Mouse (Mus musculus) CD4-positive, CD25-positive, alpha-beta regulatory T cell, adult 4 months (primary cell): ENCODE data around the gene Vgll3. TPM values are rescaled to one million over a fixed set of nuclear protein-coding genes. Genes with fewer than 3 reads are reported as not detected.

Source experiments
- ATAC-seq: one replicate; pipeline ENCODE4 v1.8.0; 2017
- polyA plus RNA-seq, 2 experiments: library from polyadenylated mRNA; unstranded; fragments of 100-300 nt; shearing (Covaris generic); gene quantifications; one replicate each; pipeline ENCODE4 v1.2.1; 2017

The Vgll3 gene
- not detected for polyA plus RNA-seq

- no peak for ATAC-seq
Measured at GRCm38 (mm10) chr16:65814918-65815881, at the start of gene Vgll3. Gene Vgll3 (plus strand): TSS chr16:65815257.

- ATAC-seq, result no peak
Measured at GRCm38 (mm10) chr16:65765976-65766375, 49.1 kb upstream of the Vgll3 start.

- no peak for ATAC-seq
Measured at GRCm38 (mm10) chr16:65785959-65786358, 29.1 kb upstream of the Vgll3 start.

DNA sequence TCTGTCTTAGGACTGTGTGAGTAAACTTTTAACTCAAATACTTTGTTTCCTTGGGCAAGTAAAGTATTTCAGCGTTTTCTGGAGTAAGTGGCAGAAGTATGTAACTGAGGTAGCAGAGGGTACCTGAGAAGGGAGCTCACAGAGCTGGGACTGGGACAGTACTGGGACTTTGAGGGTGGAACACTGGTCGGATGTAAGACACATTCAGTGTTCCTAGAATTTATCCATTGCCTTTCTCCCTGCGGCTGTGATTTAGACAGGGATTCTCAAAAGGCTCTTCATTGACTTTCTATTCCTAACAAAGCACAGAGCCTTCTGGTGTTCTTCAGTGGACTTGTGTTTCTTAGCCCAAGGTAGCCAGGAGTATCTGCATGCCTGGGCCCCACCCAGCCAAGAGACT lies 1.0 kb downstream of the Vgll3 start:
- ATAC-seq, result no peak

DNA sequence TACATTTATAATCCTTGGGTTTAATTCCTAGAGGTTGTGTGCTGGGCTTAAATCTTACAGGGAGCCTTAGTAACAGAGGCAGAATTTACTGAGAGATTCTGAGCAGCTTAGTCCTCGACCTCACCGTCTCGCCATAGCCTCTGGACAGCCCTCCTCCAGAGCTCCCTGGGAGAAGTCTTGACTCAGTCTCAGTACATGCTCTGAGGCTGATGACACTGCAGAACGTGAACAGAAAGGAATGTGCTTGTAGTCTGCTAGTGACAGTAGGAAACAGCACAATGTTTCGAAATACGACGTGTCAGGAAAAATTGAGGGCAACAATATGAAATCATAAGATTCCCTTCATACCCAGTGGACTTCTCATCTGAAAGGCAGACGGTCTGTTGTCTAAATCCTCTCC lies 3.7 kb downstream of the Vgll3 start:
- ATAC-seq, result no peak

DNA sequence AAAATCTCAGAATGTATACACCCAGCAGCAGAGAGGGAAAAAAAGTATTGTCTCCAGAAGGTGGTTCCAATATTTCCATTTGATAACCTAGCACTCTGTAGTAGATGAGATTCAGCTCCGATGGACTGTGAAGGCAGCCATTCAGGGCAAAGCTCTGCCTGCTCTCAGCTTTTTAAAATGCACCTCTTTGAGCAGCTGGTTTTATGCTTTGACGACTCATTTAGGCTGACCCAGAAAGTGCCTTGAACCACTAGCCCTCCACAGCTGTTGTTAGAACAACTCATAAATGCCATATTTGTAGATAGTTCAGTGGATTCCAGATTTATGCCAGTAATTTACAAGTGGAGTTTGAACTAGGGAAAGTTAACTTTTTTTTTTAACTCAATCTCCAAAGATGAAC lies 5.7 kb downstream of the Vgll3 start:
- no peak for ATAC-seq

GRCm38 (mm10) chr16:65823721-65824120 lies 8.7 kb downstream of the Vgll3 start:
- ATAC-seq, result no peak

DNA sequence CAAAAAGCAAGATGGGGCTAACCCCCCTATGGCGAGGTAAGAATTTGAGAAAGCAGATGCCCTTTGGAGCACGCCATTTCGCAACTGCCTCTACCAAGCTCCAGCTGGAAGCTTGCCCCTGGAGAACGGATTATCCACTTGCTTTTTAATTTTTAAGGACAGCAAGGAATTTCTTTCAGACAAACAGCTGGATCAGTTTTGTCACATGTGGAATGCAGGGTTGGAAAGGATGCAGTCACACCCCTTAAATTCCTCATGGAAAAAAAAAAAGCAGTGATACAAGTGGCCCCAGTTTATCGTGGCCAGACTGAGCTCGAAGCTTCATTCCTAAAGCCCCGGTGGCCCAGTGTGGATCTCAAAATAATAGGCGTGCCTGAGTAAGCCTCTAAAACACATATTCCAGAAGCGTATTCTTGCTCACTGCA lies 13.1 kb downstream of the Vgll3 start:
- ATAC-seq, result no peak

- ATAC-seq, result no peak
Measured at GRCm38 (mm10) chr16:65829096-65829495, 14.0 kb downstream of the Vgll3 start.

DNA sequence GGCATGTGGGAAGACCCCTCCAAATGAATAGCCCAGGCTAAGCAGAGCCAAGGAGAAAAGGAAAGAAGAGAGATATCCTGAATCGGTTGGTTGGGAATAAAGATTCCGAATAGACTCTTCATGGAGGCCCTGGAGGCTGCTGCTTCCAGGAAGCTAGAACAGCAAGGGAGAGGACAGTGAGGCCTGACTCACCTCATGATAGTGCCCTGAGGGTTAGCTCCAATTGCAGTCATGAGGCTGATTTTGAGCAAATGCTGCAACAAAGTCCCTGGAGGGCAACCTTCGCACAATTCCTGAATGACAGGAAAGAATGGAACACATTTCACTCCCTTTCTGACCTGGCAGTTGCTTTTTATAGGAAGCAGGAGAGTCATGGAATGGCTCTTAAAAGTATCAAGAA lies 19.7 kb downstream of the Vgll3 start:
- no peak for ATAC-seq

GRCm38 (mm10) chr16:65850126-65850525 lies 35.1 kb downstream of the Vgll3 start:
- no peak for ATAC-seq

DNA sequence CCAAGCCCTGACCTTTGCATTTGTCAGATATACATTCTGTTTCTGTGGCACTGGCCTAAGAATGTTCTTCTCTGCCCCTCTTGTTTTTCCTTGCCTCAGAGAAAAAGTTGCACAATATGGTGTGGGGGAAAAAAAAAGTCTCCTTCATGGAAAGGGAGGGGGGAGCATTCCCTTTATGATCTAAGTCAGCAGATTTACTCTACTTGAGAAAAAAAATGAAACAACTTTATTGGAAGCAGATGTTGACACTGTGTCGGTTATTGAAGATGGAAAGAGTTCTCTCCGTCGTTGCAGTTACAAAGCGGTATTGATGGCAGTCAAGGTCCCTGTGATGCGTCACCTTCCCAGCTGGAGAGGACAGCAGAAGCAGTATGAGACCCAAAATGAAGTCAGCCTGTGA lies 49.4 kb downstream of the Vgll3 start:
- no peak for ATAC-seq

GRCm38 (mm10) chr16:65867927-65868326 lies 52.9 kb downstream of the Vgll3 start:
- no peak for ATAC-seq

DNA sequence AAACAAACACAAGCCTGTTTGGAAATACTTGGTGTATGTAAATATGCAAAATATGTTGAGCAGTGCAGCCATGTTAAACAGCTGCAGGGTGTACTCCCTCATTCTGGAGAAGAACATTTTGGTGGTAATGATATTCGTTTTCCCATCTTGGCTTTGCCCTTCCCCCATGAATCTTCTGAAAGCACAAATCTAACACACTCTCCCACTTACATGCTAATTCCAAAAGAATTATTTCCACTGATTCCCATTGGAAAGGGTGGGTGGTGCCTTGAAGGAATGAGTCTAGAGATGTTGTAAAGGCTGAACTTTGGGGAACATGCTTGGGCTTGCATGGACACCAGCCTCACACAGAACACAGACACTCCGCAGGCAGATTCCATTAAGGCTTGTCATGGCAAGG lies 53.9 kb downstream of the Vgll3 start:
- no peak for ATAC-seq

DNA sequence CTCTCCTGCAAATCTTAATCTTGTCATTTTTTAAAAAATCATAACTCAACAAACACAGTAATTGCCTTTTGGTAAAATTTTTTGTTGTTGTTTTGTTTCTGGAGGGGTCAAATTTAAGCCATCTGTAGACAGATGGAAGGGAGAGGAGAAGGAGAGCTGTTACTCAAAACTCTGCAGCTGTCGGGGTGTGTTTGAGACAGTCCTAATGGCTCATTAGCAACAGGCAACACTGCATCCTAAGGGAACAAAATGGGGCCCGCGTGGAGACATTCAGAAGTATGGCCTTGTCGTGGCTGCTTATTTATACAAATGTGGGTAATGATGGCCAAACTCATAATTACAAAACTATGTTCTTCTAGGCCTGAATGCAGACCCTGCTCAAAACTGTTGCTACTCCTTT lies 73.9 kb downstream of the Vgll3 start:
- no peak for ATAC-seq
